Mouse (Mus musculus) A20 (cell line): ENCODE data around the gene Itga2b.
"Not testable (repeated sequence)": the region's sequence is repeated elsewhere in the genome, so short reads cannot be mapped to it uniquely, and the experiment has no call there.

ENCODE experiments used
- DNase-seq: peaks from one replicate; pipeline ENCODE4 v3.0.0-alpha.2; 2011; ENCODE audit warnings: low read depth, low spot score

The Itga2b gene

GRCm38 (mm10) chr11:102411061-102411460 lies 58.9 kb downstream of the Itga2b start:
- DNase-seq = no peak

GRCm38 (mm10) chr11:102410345-102410744 lies 59.6 kb downstream of the Itga2b start:
- DNase-seq = not testable (repeated sequence)

- no peak for DNase-seq
These were observed 60.1 kb downstream of the Itga2b start for GRCm38 (mm10) chr11:102409795-102410330.

GRCm38 (mm10) chr11:102408888-102409794 lies 60.8 kb downstream of the Itga2b start:
- no peak for DNase-seq

GRCm38 (mm10) chr11:102408344-102408876 lies 61.5 kb downstream of the Itga2b start:
- DNase-seq = peak; percentile 99

- DNase-seq = no peak
These were observed 62.1 kb downstream of the Itga2b start, which contains the start of gene Slc25a39 for GRCm38 (mm10) chr11:102407834-102408215. Slc25a39 (minus strand) TSS chr11:102407946.

- DNase-seq = peak; percentile 94
These were observed 62.8 kb downstream of the Itga2b start for GRCm38 (mm10) chr11:102406900-102407833.

- no peak for DNase-seq
These were observed 63.5 kb downstream of the Itga2b start for GRCm38 (mm10) chr11:102406401-102406800.

GRCm38 (mm10) chr11:102405544-102406285 lies 64.2 kb downstream of the Itga2b start:
- DNase-seq = no peak

- no peak for DNase-seq
These were observed 65.5 kb downstream of the Itga2b start for GRCm38 (mm10) chr11:102404161-102405010.

- DNase-seq = no peak
These were observed 66.3 kb downstream of the Itga2b start for GRCm38 (mm10) chr11:102403657-102404056.
